Mouse (Mus musculus) G1E (cell line): ENCODE data around the gene Ccdc124. TPM values are rescaled to one million over a fixed set of nuclear protein-coding genes. Genes with fewer than 3 reads are reported as not detected.

Source experiments
- ATAC-seq: 2 replicates; pipeline ENCODE4 v1.8.0; 2016; ENCODE audit warnings: mild to moderate bottlenecking; ENCODE audit not compliant: insufficient number of reproducible peaks, poor library complexity, low FRiP score, severe bottlenecking; ENCODE audit errors: extremely low read depth
- DNase-seq: peaks from one replicate; pipeline ENCODE4 v3.0.0; 2012; ENCODE audit warnings: low spot score
- H3K27me3 ChIP-seq: 2 replicates; pipeline ENCODE4 v1.6.1; 2012; ENCODE audit warnings: mild to moderate bottlenecking, low read length, inconsistent platforms; ENCODE audit not compliant: insufficient read depth
- H3K36me3 ChIP-seq: replicated peaks from 2 replicates; pipeline ENCODE3; 2012; ENCODE audit warnings: mild to moderate bottlenecking, inconsistent platforms
- H3K4me1 ChIP-seq: 2 replicates; pipeline ENCODE4 v1.6.1; 2012; ENCODE audit warnings: low read depth, low read length, inconsistent platforms, mixed read lengths; ENCODE audit not compliant: insufficient read depth
- H3K4me3 ChIP-seq: 2 replicates; pipeline ENCODE4 v1.5.1; 2012; ENCODE audit warnings: low read depth, mild to moderate bottlenecking, inconsistent platforms, low read length, moderate library complexity, mixed read lengths
- H3K9me3 ChIP-seq: replicated peaks from 2 replicates; pipeline ENCODE4 v1.6.1; 2012; ENCODE audit warnings: inconsistent platforms
- CTCF ChIP-seq: IDR thresholded peaks from 2 replicates; pipeline ENCODE4 v1.5.1; 2012; ENCODE audit warnings: low read depth, low read length, inconsistent platforms, mixed read lengths
- GATA1 ChIP-seq: IDR thresholded peaks from 2 replicates; pipeline ENCODE4 v1.6.1; 2012; ENCODE audit warnings: borderline replicate concordance, low read length, inconsistent platforms, mixed read lengths
- GATA2 ChIP-seq: IDR thresholded peaks from 2 replicates; pipeline ENCODE4 v1.6.1; 2012; ENCODE audit warnings: low read depth, low read length, inconsistent platforms, borderline replicate concordance
- POLR2AphosphoS5 ChIP-seq: IDR thresholded peaks from 2 replicates; pipeline ENCODE4 v1.6.1; 2012; ENCODE audit warnings: low read depth, low read length, inconsistent platforms; ENCODE audit not compliant: insufficient replicate concordance
- TAL1 ChIP-seq: conservative IDR thresholded peaks from 2 replicates; pipeline ENCODE4 v1.6.1; 2012; ENCODE audit warnings: low read depth, low read length, inconsistent platforms, mixed read lengths
- polyA plus RNA-seq: library from polyadenylated mRNA; stranded (reverse); fragments of >175 nt; gene quantifications from 2 replicates; pipeline ENCODE4 v1.2.3, GENCODE M21; 2012
- total RNA-seq, 2 experiments: library from RNA; stranded (forward) in 1 of 2; stranded (reverse) in 1 of 2; fragments of 200-1000 nt in 1 of 2; fragments of >200 nt in 1 of 2; fragmentation: Nextera tagmentation in 1 of 2; gene quantifications; 2 replicates each; pipeline ENCODE4 v1.2.3; 2014 to 2017

Gene Ccdc124
- total and polyA plus RNA-seq, 3 experiments = 16.1 to 171 (median 18.9) TPM

DNA sequence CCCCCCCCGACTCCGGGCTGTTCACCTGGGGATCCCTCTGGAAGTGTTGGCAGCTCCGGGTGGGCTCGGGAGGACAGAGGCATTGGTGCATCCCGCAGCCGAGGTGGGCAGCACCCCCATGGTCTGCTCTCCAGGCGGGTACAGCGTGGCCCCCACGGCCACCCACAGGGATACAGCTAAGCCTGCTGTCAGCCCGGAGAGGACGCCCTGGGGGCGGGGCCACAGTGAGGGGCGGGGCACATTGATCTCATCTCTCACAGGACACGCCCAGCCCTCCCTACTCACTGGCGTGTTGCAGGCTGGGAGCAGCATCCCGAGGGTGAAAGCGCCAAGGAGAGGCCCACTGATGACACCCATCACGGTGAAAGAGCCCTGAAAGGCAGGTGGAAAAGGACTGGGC lies 13.9 kb upstream of the Ccdc124 start:
- TF ChIP-seq GATA1 (no peak), TAL1 (no peak), CTCF (no peak), POLR2AphosphoS5 (no peak), GATA2 (no peak)
- Histone ChIP-seq H3K4me3 (no peak overlapping the region), H3K27me3 (peaks cover 3% of the 10 kb centered on the region; the same call in 1 of the 2 replicates), H3K9me3 (peaks cover 18% of the 10 kb centered on the region), H3K4me1 (peaks cover 8% of the 10 kb centered on the region; the same call in 1 of the 2 replicates), H3K36me3 (peaks cover 23% of the 10 kb centered on the region)
- ATAC-seq = no peak
- DNase-seq = no peak

DNA sequence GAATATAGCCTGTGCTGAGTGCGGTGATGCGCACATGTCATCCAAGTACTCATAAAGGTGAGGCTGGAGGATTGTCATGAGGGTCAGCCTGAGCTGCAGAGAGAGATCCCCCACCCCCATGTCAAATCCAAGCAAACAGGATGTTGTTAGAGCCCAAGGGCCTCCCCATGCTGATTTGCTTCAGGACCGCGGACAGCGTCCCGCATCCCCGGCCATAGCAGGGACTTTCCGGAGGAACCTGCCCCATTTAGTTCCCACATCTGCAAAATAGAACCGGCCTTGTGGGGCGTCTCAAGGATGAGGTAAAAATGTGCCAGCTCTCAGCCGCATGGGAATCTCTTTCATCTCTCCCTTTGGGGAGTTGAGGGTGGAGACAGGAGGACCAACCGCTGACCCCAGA lies 11.9 kb upstream of the Ccdc124 start:
- Histone ChIP-seq H3K4me3 (no peak overlapping the region), H3K4me1 (0 out of 2 replicates have a peak, but pooled peaks cover 3% of the 10 kb centered on the region), H3K9me3 (no peaks in the 10 kb centered on the region), H3K27me3 (peaks cover 4% of the 10 kb centered on the region; the same call in 1 of the 2 replicates), H3K36me3 (peaks cover 2% of the 10 kb centered on the region)
- TF ChIP-seq TAL1 (no peak), POLR2AphosphoS5 (no peak), GATA2 (no peak), GATA1 (no peak), CTCF (no peak)
- ATAC-seq (no peak; the same call in 1 of the 2 replicates), DNase-seq (peak; percentile 53)

DNA sequence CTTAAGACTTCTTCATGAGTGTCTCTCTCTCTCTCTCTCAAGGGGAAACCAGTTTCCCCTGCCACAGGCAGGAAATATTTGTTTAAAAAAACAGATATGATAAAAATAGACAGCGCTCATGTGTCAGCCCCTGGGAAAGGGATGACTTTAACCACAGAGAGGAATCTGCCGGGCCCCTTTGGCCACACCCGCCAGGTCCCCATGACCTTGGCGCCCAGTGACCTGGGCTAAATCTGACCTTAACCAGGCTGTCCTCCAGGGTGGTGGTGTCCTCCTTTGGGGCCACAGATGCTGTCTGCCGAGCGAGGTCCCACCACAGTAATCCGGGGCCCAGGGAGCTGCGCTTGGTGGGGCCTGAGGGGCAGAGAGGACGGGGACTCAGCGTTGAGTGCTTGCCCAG lies 10.9 kb upstream of the Ccdc124 start:
- TF ChIP-seq CTCF = no peak
- no peak for TF ChIP-seq TAL1
- TF ChIP-seq GATA2 = no peak
- TF ChIP-seq POLR2AphosphoS5 = no peak
- no peak for TF ChIP-seq GATA1
- H3K9me3 ChIP-seq = no peaks in the 10 kb centered on the region
- H3K27me3 ChIP-seq = peaks cover 12% of the 10 kb centered on the region
- no peak overlapping the region for H3K4me3 ChIP-seq
- H3K36me3 ChIP-seq = peaks cover 2% of the 10 kb centered on the region
- DNase-seq (no peak), ATAC-seq (no peak)
- H3K4me1 ChIP-seq = 0 out of 2 replicates have a peak, but pooled peaks cover 3% of the 10 kb centered on the region

DNA sequence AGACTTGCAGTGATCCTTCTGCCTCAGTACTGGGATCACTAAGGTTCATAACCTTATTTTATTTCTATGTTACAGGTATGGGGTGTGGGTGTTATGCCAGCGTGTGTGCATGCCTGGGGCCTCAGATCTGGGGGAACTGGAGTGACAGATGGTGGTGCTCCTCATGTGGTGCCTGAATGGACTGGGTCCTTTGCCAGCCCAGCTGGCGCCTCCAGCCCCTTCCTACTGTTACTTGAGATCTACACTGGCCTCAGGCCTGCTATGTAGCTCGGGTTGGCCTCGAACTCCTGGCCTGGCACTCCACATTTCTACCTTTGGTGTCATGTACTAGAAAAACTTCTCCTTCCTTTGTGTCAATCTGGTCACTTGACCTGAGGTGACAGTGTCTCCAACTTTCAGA lies 10.5 kb upstream of the Ccdc124 start:
- DNase-seq (no peak), ATAC-seq (no peak)
- Histone ChIP-seq H3K36me3 (peaks cover under 1% of the 10 kb centered on the region), H3K4me3 (no peak overlapping the region), H3K9me3 (no peaks in the 10 kb centered on the region), H3K27me3 (peaks cover 17% of the 10 kb centered on the region), H3K4me1 (peaks cover 3% of the 10 kb centered on the region; the same call in 1 of the 2 replicates)
- TF ChIP-seq GATA1 (no peak), POLR2AphosphoS5 (no peak), GATA2 (no peak), TAL1 (no peak), CTCF (no peak)

DNA sequence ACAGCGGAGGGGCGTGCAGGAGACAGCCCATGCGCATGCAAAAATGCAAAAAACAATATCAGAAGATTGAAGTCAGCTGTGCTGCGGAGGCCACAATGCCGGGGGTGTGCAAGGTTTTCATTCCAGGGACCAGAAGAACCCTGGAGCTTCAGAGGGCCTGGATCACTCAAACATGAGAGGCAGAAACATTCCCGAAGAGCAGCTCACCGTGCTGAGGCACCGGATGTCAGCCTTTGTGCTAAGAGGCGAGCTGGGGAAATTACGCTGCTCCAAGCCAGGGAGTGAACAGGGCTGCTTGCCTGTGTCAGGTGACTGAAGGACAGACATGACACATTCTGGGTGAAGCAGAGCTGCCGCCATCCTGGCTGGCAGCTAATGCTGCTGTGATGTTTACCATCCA lies 6.8 kb upstream of the Ccdc124 start:
- Histone ChIP-seq H3K27me3 (peaks cover 25% of the 10 kb centered on the region), H3K4me1 (no peaks in the 10 kb centered on the region; the same call in none of the 2 replicates), H3K9me3 (no peaks in the 10 kb centered on the region), H3K36me3 (no peaks in the 10 kb centered on the region), H3K4me3 (no peak overlapping the region)
- TF ChIP-seq POLR2AphosphoS5 (no peak), GATA2 (no peak), TAL1 (no peak), CTCF (no peak), GATA1 (no peak)
- ATAC-seq (no peak), DNase-seq (no peak)

DNA sequence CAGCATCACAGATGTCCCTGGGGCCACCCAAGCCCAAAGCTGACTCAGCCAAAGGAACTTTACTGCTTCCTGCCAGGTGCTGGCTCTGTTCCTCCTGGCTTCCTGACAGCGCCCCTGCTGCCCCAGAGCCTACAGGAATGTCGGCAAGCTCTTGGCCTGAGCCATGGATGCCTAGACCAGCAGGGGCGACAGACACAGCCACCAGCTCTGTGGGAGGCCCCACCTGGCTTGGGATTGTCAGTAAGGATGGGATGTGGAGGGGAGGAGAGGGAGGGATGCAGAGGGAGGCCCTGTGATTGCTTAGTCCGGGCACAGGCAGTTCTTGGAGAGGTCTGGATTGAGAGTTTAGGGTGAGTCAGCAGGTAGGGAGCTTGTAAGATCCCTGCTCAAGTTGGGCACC lies 6.4 kb upstream of the Ccdc124 start:
- H3K27me3 ChIP-seq = peaks cover 25% of the 10 kb centered on the region
- TF ChIP-seq GATA1 (no peak), GATA2 (no peak), TAL1 (no peak), CTCF (no peak), POLR2AphosphoS5 (no peak)
- no peak overlapping the region for H3K4me3 ChIP-seq
- H3K9me3 ChIP-seq = no peaks in the 10 kb centered on the region
- ATAC-seq (no peak), DNase-seq (no peak)
- no peaks in the 10 kb centered on the region; the same call in none of the 2 replicates for H3K4me1 ChIP-seq
- no peaks in the 10 kb centered on the region for H3K36me3 ChIP-seq
